In genomic region chr15:79040501-79041416, GRCm38 (mm10) we compare ENCODE assay signal across 8 mouse cellular contexts. TPM values are rescaled to one million over a fixed set of nuclear protein-coding genes. Genes with fewer than 3 reads are reported as not detected.
DNase-seq lines count a peak whose midpoint lies in the region; ATAC-seq and TF ChIP-seq lines count a peak whose summit lies in the region.

No protein-coding gene starts in this region.

- ATAC-seq in heart, embryonic 12.5 days (ENCODE audit: insufficient number of reproducible peaks, low FRiP score), result no peak
- 0 out of 2 replicates have a peak, but pooled peaks have one; percentile 8 for ATAC-seq in hindbrain, postnatal 0 days
- ATAC-seq in liver, embryonic 16.5 days (ENCODE audit: low read depth), result no peak

- 18% methylated on average over 24 of the region's 24 CpGs for WGBS in heart, embryonic 12.5 days
- 24% methylated on average over 24 of the region's 24 CpGs for whole genome bisulfite sequencing in hindbrain, postnatal 0 days
- WGBS in liver, embryonic 16.5 days (ENCODE audit: insufficient replicate concordance), result 10% methylated on average over 24 of the region's 24 CpGs

- H3K4me2 ChIP-seq in heart, embryonic 12.5 days, result peak overlapping the region; percentile 57
- peak overlapping the region; percentile 49 for H3K4me2 ChIP-seq in hindbrain, postnatal 0 days (ENCODE audit: low read depth, low read length)
- peak overlapping the region; percentile 49 for H3K4me2 ChIP-seq in liver, embryonic 16.5 days (ENCODE audit: low read depth, low read length)

- H3K27me3 ChIP-seq in heart, embryonic 12.5 days (replicated peaks), result peaks cover 73% of the 10 kb centered on the region
- peaks cover 13% of the 10 kb centered on the region; the same call in 1 of the 2 replicates for H3K27me3 ChIP-seq in hindbrain, postnatal 0 days (ENCODE audit: insufficient read depth, low read length)
- H3K27me3 ChIP-seq in liver, embryonic 16.5 days (ENCODE audit: control insufficient read depth, insufficient read depth, low read depth, low read length), result peaks cover 38% of the 10 kb centered on the region

- no peak for TF ChIP-seq CTCF in bone marrow macrophage, adult 2 months (IDR thresholded peaks at IDR 0.05; ENCODE audit: low read depth, low read length)
- TF ChIP-seq CTCF in hindbrain, postnatal 0 days (IDR thresholded peaks at IDR 0.05; ENCODE audit: low read depth), result no peak; the same call in 1 of the 2 replicates

- peaks cover 28% of the 10 kb centered on the region for H3K4me1 ChIP-seq in heart, embryonic 12.5 days (replicated peaks)
- peaks cover 9% of the 10 kb centered on the region for H3K4me1 ChIP-seq in bone marrow macrophage, adult 2 months (ENCODE audit: control insufficient read depth, insufficient read depth, low read length)
- H3K4me1 ChIP-seq in hindbrain, postnatal 0 days (ENCODE audit: insufficient read depth, low read length), result no peaks in the 10 kb centered on the region
- H3K4me1 ChIP-seq in liver, embryonic 16.5 days (ENCODE audit: control insufficient read depth, low read depth, low read length), result peaks cover 25% of the 10 kb centered on the region

- peak overlapping the region; percentile 14; the same call in 1 of the 2 replicates for H3K4me3 ChIP-seq in heart, embryonic 12.5 days
- peak overlapping the region; percentile 21 for H3K4me3 ChIP-seq in bone marrow macrophage, adult 2 months (ENCODE audit: insufficient read depth, low read length)
- H3K4me3 ChIP-seq in hindbrain, postnatal 0 days (ENCODE audit: low read length), result peak overlapping the region; percentile 23
- peak overlapping the region; percentile 30 for H3K4me3 ChIP-seq in liver, embryonic 16.5 days (ENCODE audit: low read depth, low read length)

- no peak overlapping the region for H3K27ac ChIP-seq in heart, embryonic 12.5 days (ENCODE audit: poor library complexity, severe bottlenecking)
- H3K27ac ChIP-seq in bone marrow macrophage, adult 2 months (ENCODE audit: insufficient read depth, low read depth, low read length), result no peak overlapping the region
- H3K27ac ChIP-seq in hindbrain, postnatal 0 days, result no peak overlapping the region
- no peak overlapping the region for H3K27ac ChIP-seq in liver, embryonic 16.5 days (ENCODE audit: low read length)

- no peak for TF ChIP-seq POLR2A in bone marrow macrophage, adult 2 months (IDR thresholded peaks at IDR 0.05; ENCODE audit: borderline replicate concordance, low read depth, low read length)

- H3K9me3 ChIP-seq in heart, embryonic 12.5 days (replicated peaks), result no peaks in the 10 kb centered on the region
- H3K9me3 ChIP-seq in hindbrain, postnatal 0 days (ENCODE audit: low read length), result no peaks in the 10 kb centered on the region
- H3K9me3 ChIP-seq in liver, embryonic 16.5 days (replicated peaks; ENCODE audit: control insufficient read depth, low read length), result no peaks in the 10 kb centered on the region

- intact Hi-C loops in gastrocnemius, postnatal 14 days (cut with DNase I; ENCODE audit: low total_unique reads), result no loop called here

- H3K9ac ChIP-seq in heart, embryonic 12.5 days, result 0 out of 2 replicates have a peak overlapping the region, but pooled peaks have one; percentile 16
- 0 out of 2 replicates have a peak overlapping the region, but pooled peaks have one; percentile 25 for H3K9ac ChIP-seq in hindbrain, postnatal 0 days (replicated peaks; ENCODE audit: low read length)
- H3K9ac ChIP-seq in liver, embryonic 16.5 days (ENCODE audit: low read depth, low read length), result no peak overlapping the region

- DNase-seq in heart, adult 9 months (ENCODE audit: low spot score in 2 of 2), result no peak
- DNase-seq in hindbrain, postnatal 0 days (ENCODE audit: low spot score), result peak; percentile 58
- DNase-seq in layer of hippocampus, postnatal 25 days (ENCODE audit: extremely low spot score in 1 of 2, low spot score in 1 of 2), result no peak
- DNase-seq in gastrocnemius, postnatal 14 days, result no peak
- DNase-seq in urinary bladder, adult 2 months (ENCODE audit: low spot score), result no peak

- H3K36me3 ChIP-seq in heart, embryonic 12.5 days, result no peaks in the 10 kb centered on the region
- no peaks in the 10 kb centered on the region for H3K36me3 ChIP-seq in hindbrain, postnatal 0 days (ENCODE audit: insufficient read depth, low read length)
- no peaks in the 10 kb centered on the region for H3K36me3 ChIP-seq in liver, embryonic 16.5 days (ENCODE audit: control insufficient read depth, insufficient read depth)

RNA-seq across cellular contexts. Expression of gene Galr3, which starts 0.9 kb away (rescaled TPM):
- not detected in 2 replicates for polyA plus RNA-seq in heart, embryonic 12.5 days (2016; fragmentation: Nextera tagmentation; extraction: Ambion mirVana)
- not detected in 2 replicates for polyA plus RNA-seq in bone marrow macrophage, adult 2 months (2012; ENCODE audit: insufficient read depth, insufficient read length, missing spikeins)
- 0.47 and 1.2 TPM in 2 replicates for total RNA-seq in hindbrain, postnatal 0 days (2014; rRNA removed)
- polyA plus RNA-seq in hindbrain, postnatal 0 days (2015; fragmentation: Nextera tagmentation; extraction: Ambion mirVana), result 0.20 and 0.25 TPM in 2 replicates
- polyA plus RNA-seq in liver, embryonic 16.5 days (2015; fragmentation: Nextera tagmentation; extraction: Ambion mirVana), result 0.20 TPM in 1 of 2 replicates, not detected in the other
- not detected for total RNA-seq in layer of hippocampus, postnatal 25 days (2021)
- total RNA-seq in gastrocnemius, postnatal 14 days (2021), result under 1 TPM in 1 of 2 experiments, not detected in 1; 0.23 TPM
- 0.14 and 0.19 TPM in 2 replicates for polyA plus RNA-seq in urinary bladder, adult 2 months (2012; rRNA removed)

RNA-seq across cellular contexts. Expression of gene H1f0, which starts 12.5 kb away (rescaled TPM):
- 294 and 300 TPM in 2 replicates for polyA plus RNA-seq in heart, embryonic 12.5 days (2016; fragmentation: Nextera tagmentation; extraction: Ambion mirVana)
- 87.7 and 88.8 TPM in 2 replicates for polyA plus RNA-seq in bone marrow macrophage, adult 2 months (2012; ENCODE audit: insufficient read depth, insufficient read length, missing spikeins)
- 211 and 233 TPM in 2 replicates for total RNA-seq in hindbrain, postnatal 0 days (2014; rRNA removed)
- 259 and 272 TPM in 2 replicates for polyA plus RNA-seq in hindbrain, postnatal 0 days (2015; fragmentation: Nextera tagmentation; extraction: Ambion mirVana)
- 134 and 136 TPM in 2 replicates for polyA plus RNA-seq in liver, embryonic 16.5 days (2015; fragmentation: Nextera tagmentation; extraction: Ambion mirVana)
- 100 to 1,000 TPM; 101 to 108 TPM for total RNA-seq in layer of hippocampus, postnatal 25 days (2021)
- total RNA-seq in gastrocnemius, postnatal 14 days (2021), result 100 to 1,000 TPM; 129 to 164 TPM
- 103 and 117 TPM in 2 replicates for polyA plus RNA-seq in urinary bladder, adult 2 months (2012; rRNA removed)

RNA-seq across cellular contexts. Expression of gene Ankrd54, which starts 21.9 kb away (rescaled TPM):
- 29.0 and 30.0 TPM in 2 replicates for polyA plus RNA-seq in heart, embryonic 12.5 days (2016; fragmentation: Nextera tagmentation; extraction: Ambion mirVana)
- 14.0 TPM in 2 replicates for polyA plus RNA-seq in bone marrow macrophage, adult 2 months (2012; ENCODE audit: insufficient read depth, insufficient read length, missing spikeins)
- total RNA-seq in hindbrain, postnatal 0 days (2014; rRNA removed), result 60.4 and 62.5 TPM in 2 replicates
- 36.7 and 42.4 TPM in 2 replicates for polyA plus RNA-seq in hindbrain, postnatal 0 days (2015; fragmentation: Nextera tagmentation; extraction: Ambion mirVana)
- polyA plus RNA-seq in liver, embryonic 16.5 days (2015; fragmentation: Nextera tagmentation; extraction: Ambion mirVana), result 36.7 and 40.9 TPM in 2 replicates
- 10 to 100 TPM; 17.2 to 17.3 TPM for total RNA-seq in layer of hippocampus, postnatal 25 days (2021)
- total RNA-seq in gastrocnemius, postnatal 14 days (2021), result 1 to 10 TPM; 5.4 to 6.1 TPM
- polyA plus RNA-seq in urinary bladder, adult 2 months (2012; rRNA removed), result 24.5 and 26.0 TPM in 2 replicates

RNA-seq across cellular contexts. Expression of gene Eif3l, which starts 34.2 kb away (rescaled TPM):
- 165 TPM in 2 replicates for polyA plus RNA-seq in heart, embryonic 12.5 days (2016; fragmentation: Nextera tagmentation; extraction: Ambion mirVana)
- 99.4 and 114 TPM in 2 replicates for polyA plus RNA-seq in bone marrow macrophage, adult 2 months (2012; ENCODE audit: insufficient read depth, insufficient read length, missing spikeins)
- total RNA-seq in hindbrain, postnatal 0 days (2014; rRNA removed), result 221 and 229 TPM in 2 replicates
- polyA plus RNA-seq in hindbrain, postnatal 0 days (2015; fragmentation: Nextera tagmentation; extraction: Ambion mirVana), result 163 and 164 TPM in 2 replicates
- polyA plus RNA-seq in liver, embryonic 16.5 days (2015; fragmentation: Nextera tagmentation; extraction: Ambion mirVana), result 107 and 109 TPM in 2 replicates
- 10 to 100 TPM; 71.9 to 74.9 TPM for total RNA-seq in layer of hippocampus, postnatal 25 days (2021)
- total RNA-seq in gastrocnemius, postnatal 14 days (2021), result 10 to 100 TPM; 65.8 to 69.7 TPM
- 125 and 145 TPM in 2 replicates for polyA plus RNA-seq in urinary bladder, adult 2 months (2012; rRNA removed)
